Mouse (Mus musculus): ENCODE measurements around the gene Eci1. TPM values are rescaled to one million over a fixed set of nuclear protein-coding genes. Genes with fewer than 3 reads are reported as not detected.
"Not testable (repeated sequence)": the region's sequence is repeated elsewhere in the genome, so short reads cannot be mapped to it uniquely, and the experiment has no call there.

Gene Eci1
- total RNA-seq, 2 experiments from 2014 or later = 112 to 209 TPM

DNA sequence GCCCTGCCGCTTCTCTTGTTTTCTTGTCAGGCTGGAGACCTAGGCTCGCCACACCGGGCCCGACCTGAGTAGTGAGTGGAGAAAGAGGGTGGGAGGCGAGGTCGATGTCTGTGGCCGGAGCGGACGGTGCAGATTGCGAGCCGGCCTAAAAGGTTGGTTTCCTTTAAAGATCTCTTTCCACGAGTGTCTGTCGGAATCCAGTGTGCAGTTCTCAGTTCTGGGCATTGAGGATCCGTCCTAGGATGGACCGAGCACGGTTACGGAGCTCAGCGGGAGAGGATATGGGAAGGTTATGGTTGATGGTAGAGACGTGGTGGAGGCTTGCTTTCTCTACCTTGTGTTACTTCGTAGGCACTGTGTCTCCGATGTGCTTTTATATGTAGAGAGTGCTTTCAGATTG lies 11.4 kb upstream of the Eci1 start:
- H3K4me3 ChIP-seq = peak overlapping the region; percentile 96
- no peak for TF ChIP-seq CTCF (IDR thresholded peaks at IDR 0.05)
- H3K27ac ChIP-seq = peak overlapping the region; percentile 95
- no peak for DNase-seq
- intact Hi-C loops (cut with DNase I) = loop anchor here (5.0 kb wide), 1 partner anchor 37 kb away; no protein-coding TSS in a partner anchor

DNA sequence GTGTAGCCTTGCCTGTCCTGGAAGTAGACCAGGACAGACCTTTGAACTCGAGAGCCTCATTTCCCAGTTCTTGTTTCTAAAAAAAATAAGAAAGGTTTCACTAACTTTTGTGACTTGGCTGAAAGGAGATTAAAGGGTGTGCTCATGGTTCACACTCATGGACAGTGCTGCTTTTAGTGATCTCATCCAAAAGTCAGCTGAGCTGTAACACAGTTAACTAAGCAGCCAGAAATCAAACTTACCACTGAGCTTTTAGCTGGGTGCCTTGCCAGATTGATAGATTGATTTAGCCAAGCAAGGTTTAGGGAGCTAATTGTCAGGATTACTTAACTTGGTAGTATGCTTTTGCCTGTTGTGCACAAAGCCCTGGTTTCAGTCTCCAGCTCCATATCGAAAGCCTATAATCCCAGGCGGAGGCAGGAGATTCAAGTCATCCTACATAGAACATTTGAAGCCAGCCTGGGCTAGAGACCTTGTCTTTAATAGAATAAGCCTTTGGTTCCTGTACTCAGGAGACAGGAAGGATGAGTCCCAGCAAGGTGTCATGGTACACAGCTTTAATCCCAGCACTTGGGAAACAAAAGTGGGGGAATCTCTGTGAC lies 10.3 kb upstream of the Eci1 start:
- Histone ChIP-seq H3K27ac (no peak overlapping the region), H3K4me3 (peak overlapping the region; percentile 96)
- no peak for TF ChIP-seq CTCF (IDR thresholded peaks at IDR 0.05)
- no peak for DNase-seq
- intact Hi-C loops (cut with DNase I) = loop anchor here (5.0 kb wide), 1 partner anchor 36 kb away; no protein-coding TSS in a partner anchor

DNA sequence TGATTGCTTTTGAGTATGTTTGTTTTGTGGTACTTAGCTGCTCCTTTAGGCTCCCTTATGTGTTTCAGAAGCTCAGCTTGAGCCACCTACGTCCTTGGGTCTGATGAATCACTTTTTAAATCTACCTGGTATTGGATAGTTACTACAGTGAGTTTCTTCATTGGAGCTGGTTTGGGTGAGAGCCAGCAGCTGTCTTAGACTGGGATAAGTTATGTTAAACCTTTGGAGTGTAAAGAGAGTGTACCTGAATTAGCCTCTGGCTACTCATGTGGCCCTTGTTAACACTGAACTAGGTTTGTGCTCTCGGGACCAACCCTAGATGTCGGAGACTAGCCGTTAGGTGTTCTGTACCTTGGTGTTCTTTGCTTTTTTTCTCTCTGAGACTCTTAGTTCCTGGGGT lies 3.3 kb upstream of the Eci1 start:
- no peak for DNase-seq
- no peak for TF ChIP-seq CTCF (IDR thresholded peaks at IDR 0.05)
- Histone ChIP-seq H3K4me3 (no peak overlapping the region), H3K27ac (no peak overlapping the region)
- intact Hi-C loops (cut with DNase I) = no loop called here

DNA sequence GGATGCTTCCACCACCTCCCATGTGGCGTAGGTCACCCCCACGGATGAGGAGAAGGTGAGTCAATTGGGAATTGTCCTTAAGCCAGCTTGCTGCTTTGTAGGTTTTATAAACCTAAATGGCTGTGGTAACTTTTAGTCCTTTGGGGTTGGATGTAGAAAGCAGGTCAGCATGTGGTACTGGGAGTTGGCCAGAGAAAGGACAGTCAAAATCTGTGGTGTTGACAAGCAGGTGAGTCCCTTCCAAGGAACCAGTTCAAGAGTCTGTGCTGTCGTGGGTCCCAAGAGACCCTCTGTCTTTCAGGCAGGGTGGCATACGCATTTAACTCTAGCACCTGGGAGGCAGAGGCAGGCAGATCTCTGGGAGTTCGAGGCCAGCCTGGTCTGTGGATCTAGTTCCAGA lies 2.0 kb upstream of the Eci1 start:
- DNase-seq = no peak
- intact Hi-C loops (cut with DNase I) = no loop called here
- H3K4me3 ChIP-seq = no peak overlapping the region
- no peak for TF ChIP-seq CTCF (IDR thresholded peaks at IDR 0.05)
- no peak overlapping the region for H3K27ac ChIP-seq

DNA sequence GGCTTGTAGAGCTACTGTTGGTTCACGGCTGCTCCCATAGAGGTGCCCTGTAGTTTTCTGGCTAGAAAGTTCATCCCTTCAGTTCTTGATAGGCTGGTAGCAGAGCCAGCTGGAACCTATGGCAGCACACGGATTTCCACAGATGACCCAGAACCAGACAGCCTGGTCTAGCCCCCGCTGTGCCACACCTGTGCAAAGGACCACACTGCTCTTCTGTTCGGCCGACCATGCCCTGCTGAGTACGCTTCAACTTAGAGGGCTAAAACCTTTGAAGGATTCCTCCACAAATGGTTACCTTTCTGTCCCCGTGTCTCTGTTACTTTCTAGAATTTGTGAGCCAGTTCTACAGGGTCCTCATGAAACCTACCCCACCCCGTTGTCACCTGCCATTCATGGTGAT lies 1.1 kb upstream of the Eci1 start:
- H3K27ac ChIP-seq; intact Hi-C loops (cut with DNase I); DNase-seq; H3K4me3 ChIP-seq: not testable (repeated sequence)

DNA sequence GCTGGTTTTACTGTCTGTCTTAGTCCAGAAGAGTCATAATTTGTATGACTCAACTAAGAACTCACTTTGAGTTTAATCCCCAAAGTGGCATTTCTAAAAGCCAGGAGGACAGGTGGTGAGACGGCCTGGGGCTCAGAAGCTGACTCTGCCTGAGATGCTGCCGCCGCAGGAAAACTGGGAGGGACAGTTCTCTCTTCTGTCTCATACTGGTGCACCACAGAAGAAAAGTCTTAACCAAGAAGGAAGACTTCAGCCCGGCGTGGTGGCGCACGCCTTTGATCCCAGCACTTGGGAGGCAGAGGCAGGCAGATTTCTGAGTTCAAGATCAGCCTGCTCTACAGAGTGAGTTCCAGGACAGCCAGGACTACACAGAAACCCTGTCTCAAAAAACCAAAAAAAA lies 536 bp upstream of the Eci1 start:
- Histone ChIP-seq H3K27ac (peak overlapping the region; percentile 97), H3K4me3 (peak overlapping the region; percentile 97)
- intact Hi-C loops (cut with DNase I) = no loop called here
- DNase-seq = no peak
- TF ChIP-seq CTCF (IDR thresholded peaks at IDR 0.05) = no peak

DNA sequence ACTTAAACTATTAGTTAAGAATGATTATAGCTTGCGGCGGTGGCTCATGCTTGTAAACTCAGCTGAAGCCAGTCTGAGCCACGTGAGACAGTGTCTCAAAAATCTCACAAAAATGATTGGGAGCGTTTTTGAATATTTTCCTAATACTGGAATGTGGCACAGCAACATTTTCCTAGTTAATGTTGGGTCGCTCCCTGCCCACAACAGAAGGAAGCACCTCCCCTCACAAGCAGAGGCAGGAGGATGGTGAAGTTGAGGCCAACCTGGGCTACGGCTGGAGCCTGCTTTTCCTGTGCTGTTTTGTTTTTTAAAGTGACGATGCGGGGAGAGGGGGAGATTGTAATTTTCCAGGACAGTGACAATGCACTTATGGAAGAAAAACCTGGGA lies 723 bp downstream of the Eci1 start:
- intact Hi-C loops (cut with DNase I) = no loop called here
- no peak for TF ChIP-seq CTCF (IDR thresholded peaks at IDR 0.05)

DNA sequence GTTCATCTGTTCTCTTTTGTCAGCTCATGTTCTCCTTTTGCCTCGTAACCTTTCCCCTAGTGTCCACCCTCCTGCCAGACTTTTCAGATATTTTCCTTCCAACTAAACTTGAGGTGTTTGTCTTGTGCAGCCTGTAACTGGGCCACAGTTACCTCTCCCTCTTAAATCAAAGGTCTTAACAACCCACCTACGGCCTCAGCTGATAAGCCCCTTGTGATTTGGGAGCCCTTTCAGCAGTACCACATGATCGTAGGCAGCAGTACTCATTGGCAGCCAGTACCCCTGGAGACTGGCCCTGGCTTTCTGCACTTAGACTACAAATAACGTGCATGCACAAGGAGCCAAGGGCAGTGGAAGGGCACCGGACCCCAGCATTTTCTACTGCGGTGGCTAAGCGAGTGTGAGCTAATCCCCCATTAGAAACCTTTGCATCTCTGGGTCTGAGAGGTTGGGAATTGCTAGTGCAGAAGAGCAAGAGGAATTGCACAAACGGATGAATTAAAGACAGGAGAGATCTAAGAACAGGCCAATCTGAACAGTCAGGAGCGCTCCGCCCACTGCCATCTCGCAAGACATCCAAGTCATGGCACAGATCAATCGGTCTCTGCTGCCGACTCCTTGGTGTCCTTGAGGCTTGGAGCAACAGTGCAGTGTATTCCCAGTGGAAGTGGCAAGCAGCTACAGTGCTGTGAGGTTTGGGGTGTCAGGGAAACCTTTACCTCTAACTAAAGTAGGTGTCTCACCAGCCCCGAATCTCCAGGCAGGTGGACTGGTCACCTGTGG lies 3.0 kb downstream of the Eci1 start:
- intact Hi-C loops (cut with DNase I) = no loop called here
- Histone ChIP-seq H3K27ac (peak overlapping the region; percentile 97), H3K4me3 (peak overlapping the region; percentile 97)
- peak; percentile 73 for DNase-seq
- TF ChIP-seq CTCF (IDR thresholded peaks at IDR 0.05) = no peak

More for the DNA sequence above, 723 bp downstream of the Eci1 start:
- Histone ChIP-seq H3K4me3 (peak overlapping the region; percentile 97), H3K27ac (peak overlapping the region; percentile 97)
- DNase-seq = no peak

DNA sequence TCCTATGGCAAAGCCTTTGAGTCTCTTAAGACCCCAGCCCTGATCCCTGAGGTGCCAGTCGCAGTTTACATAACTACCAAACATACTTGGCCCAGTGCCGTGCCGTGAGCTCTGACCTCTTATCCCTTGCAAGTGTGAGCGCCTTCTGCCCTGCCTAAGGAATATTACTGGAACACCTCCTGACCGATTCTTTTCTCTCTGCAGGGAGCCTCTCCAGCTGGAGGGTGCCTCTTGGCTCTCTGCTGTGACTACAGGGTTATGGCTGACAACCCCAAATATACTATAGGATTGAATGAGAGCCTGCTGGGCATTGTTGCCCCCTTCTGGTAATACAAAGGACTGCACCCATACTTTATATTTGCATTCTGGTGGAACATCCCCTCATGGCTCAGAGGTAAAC lies 10.6 kb downstream of the Eci1 start:
- TF ChIP-seq CTCF (IDR thresholded peaks at IDR 0.05) = peak; percentile 83
- H3K27ac ChIP-seq = no peak overlapping the region; the same call in 1 of the 2 replicates
- intact Hi-C loops (cut with DNase I) = no loop called here
- no peak overlapping the region for H3K4me3 ChIP-seq
- DNase-seq = no peak

DNA sequence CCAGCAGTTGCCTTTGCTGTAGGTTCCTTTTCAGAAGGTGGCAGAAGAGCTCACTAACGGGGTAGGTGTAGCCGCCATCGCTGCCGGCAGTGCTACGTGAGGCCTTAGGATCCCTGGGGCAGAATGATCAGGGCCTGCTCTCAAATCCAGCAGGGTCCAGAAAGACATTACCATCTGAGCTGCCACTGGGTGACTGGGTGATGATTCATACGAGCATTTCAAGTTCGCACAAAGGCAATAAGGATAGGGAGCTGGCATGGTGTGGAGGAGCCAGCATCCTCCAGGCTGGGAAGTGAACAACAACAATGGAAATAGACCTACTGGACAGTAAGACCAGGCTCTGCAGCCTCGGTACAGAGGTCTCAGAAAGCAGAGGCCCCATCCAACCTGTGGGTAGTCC lies 13.9 kb downstream of the Eci1 start:
- no peak for TF ChIP-seq CTCF (IDR thresholded peaks at IDR 0.05)
- H3K4me3 ChIP-seq = no peak overlapping the region
- intact Hi-C loops (cut with DNase I) = no loop called here
- no peak for DNase-seq
- no peak overlapping the region for H3K27ac ChIP-seq

DNA sequence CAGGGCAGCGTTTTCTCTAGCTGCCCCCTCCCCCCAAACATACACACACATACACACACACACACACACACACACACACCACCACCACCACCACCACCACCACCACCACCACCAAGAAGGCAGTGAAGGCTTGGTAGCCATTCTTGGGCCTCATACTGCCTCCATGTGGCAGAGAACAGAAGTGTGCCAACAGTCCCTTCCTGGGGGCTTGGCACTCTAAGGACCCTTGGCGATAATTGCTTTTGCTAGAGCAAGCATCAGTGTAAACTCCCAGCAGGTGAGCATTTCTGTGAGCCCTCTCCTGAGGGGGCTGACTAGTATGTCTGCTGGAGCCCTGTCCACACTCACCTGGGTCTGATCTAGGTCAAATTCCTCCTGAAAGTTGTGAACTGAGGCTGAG lies 14.7 kb downstream of the Eci1 start:
- no peak for DNase-seq
- intact Hi-C loops (cut with DNase I) = no loop called here
- peak; percentile 12; the same call in 1 of the 2 replicates for TF ChIP-seq CTCF (IDR thresholded peaks at IDR 0.05)

DNA sequence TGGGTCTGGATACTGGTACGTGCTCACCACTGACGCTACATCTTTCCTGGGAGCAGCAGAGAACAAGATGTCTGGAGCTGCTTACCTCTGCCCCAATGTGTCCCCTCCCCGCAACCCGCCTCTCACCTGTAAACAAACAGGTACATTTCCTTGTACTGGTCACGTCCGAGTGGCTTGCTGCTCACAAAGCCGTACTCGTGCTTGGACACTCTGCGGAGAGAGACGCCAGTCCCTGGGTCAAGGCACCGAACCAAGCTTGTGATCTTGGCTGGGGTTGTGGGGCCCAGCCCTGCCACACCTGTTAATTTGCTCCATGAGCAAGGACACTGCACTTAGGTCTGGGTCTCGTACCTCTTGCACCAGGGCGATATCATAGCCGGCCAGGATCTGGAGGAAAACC lies 15.7 kb downstream of the Eci1 start:
- peak; percentile 60 for DNase-seq
- intact Hi-C loops (cut with DNase I) = no loop called here
- Histone ChIP-seq H3K4me3 (no peak overlapping the region), H3K27ac (0 out of 2 replicates have a peak overlapping the region, but pooled peaks have one; percentile 31)
- no peak for TF ChIP-seq CTCF (IDR thresholded peaks at IDR 0.05)

More for the DNA sequence above, 14.7 kb downstream of the Eci1 start:
- no peak overlapping the region for H3K27ac ChIP-seq
- H3K4me3 ChIP-seq = no peak overlapping the region

DNA sequence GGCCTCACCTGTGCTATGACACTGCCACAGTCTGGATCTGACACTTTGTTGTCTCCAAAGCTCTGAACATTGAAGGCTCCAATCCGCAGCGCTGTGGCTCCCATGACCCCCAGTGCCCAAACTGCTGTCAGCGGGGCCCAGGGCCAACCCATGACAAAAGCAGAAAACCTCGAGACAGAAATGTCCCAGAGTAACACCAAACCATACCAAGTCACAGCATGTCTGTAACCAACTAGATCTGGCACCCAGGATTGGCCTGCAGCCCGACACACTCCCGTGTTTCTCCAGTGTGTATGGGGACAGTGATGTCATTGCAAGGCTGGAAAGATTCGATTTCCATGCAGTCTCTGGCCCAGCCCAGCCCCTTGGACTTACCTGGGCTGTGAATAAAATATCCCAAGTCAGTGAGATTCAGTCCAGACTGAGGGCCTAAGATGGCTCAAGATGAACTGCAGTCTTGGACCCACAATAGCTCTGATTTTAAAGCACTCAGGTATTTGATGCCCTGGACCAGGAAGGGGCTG lies 16.3 kb downstream of the Eci1 start, which contains the start of gene Dnase1l2:
TSS of gene Dnase1l2 (minus strand) at position 474 of the 524 bp plus-strand sequence.
- Histone ChIP-seq H3K27ac (peak within 1 kb of the TSS; percentile 31), H3K4me3 (no peak within 1 kb of the TSS)
- DNase-seq = peak; percentile 56
- no peak for TF ChIP-seq CTCF (IDR thresholded peaks at IDR 0.05)
- intact Hi-C loops (cut with DNase I) = no loop called here

Data from gastrocnemius, adult 2 months (tissue).